In the genomic region with DNA sequence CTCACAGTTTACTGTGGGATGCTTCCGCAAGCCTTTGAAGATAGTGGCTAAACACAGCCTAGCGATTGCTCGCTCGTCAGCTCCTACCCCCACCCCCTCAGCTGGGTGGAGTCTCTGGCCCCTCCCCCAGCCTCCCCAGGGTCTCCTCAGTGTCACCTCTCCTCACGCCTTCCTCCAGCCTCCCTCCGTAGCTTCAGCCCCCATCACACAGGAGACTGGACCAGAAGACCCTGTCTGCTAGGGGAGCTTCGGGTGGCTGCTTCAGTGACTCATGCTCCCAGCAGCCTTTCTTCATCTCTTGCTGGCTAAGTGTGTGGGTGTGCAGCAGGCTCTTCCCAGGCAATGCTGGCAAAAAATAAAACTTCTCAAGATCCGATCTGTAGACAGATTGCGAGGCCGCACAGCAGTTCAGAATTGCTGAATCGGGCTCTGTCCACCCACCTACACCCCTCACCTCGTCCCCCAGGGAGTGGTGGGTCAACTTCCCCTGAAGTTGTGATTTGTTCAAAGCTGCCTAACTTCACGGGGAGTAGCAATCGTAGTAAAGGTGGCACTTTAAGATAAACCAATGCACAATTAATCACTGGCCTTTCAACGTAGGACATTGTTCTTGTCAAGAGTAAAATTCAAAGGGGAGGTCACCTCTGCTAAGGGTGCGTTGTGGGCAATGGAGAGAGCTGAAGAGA, we compare ENCODE assay signal across 8 mouse cellular contexts.
DNase-seq lines count a peak whose midpoint lies in the region; ATAC-seq and TF ChIP-seq lines count a peak whose summit lies in the region.

No protein-coding gene starts in this region.

- no peaks in the 10 kb centered on the region for H3K36me3 ChIP-seq in forebrain, postnatal 0 days (ENCODE audit: insufficient read depth)
- no peaks in the 10 kb centered on the region for H3K36me3 ChIP-seq in hindbrain, postnatal 0 days (ENCODE audit: insufficient read depth, low read length)
- no peaks in the 10 kb centered on the region for H3K36me3 ChIP-seq in limb, embryonic 14.5 days (ENCODE audit: control insufficient read depth, insufficient read depth, low read length)

- TF ChIP-seq POLR2A in limb, embryonic 14.5 days (IDR thresholded peaks at IDR 0.05; ENCODE audit: borderline replicate concordance, extremely low read depth, insufficient read depth, insufficient read length): no peak

- H3K9ac ChIP-seq in forebrain, postnatal 0 days: peak overlapping the region; percentile 14; the same call in 1 of the 2 replicates
- no peak overlapping the region for H3K9ac ChIP-seq in hindbrain, postnatal 0 days (replicated peaks; ENCODE audit: low read length)
- H3K9ac ChIP-seq in limb, embryonic 14.5 days (ENCODE audit: low read depth, low read length, severe bottlenecking): peak overlapping the region; percentile 18

- no peaks in the 10 kb centered on the region for H3K4me1 ChIP-seq in forebrain, postnatal 0 days (ENCODE audit: insufficient read depth)
- no peaks in the 10 kb centered on the region; the same call in 1 of the 2 replicates for H3K4me1 ChIP-seq in hindbrain, postnatal 0 days (ENCODE audit: insufficient read depth, low read length)
- peaks cover 8% of the 10 kb centered on the region; the same call in 1 of the 2 replicates for H3K4me1 ChIP-seq in limb, embryonic 14.5 days (ENCODE audit: control insufficient read depth, insufficient read depth, low read length)

- peak overlapping the region; percentile 35 for H3K4me2 ChIP-seq in forebrain, postnatal 0 days (ENCODE audit: low read depth)
- H3K4me2 ChIP-seq in hindbrain, postnatal 0 days (ENCODE audit: low read depth, low read length): peak overlapping the region; percentile 42
- H3K4me2 ChIP-seq in limb, embryonic 14.5 days (replicated peaks; ENCODE audit: low read depth, low read length, severe bottlenecking): peak overlapping the region; percentile 35

- 12% methylated on average over 16 of the region's 16 CpGs for WGBS in forebrain, postnatal 0 days
- WGBS in hindbrain, postnatal 0 days: 11% methylated on average over 16 of the region's 16 CpGs
- WGBS in limb, embryonic 14.5 days: 8% methylated on average over 16 of the region's 16 CpGs

- peak; percentile 72 for DNase-seq in ES-CJ7 (ENCODE audit: low read depth, low spot score)
- DNase-seq in adrenal gland, adult 2 months: peak; percentile 54
- DNase-seq in forebrain, postnatal 0 days: peak; percentile 26
- DNase-seq in hindbrain, postnatal 0 days (ENCODE audit: low spot score): peak; percentile 20
- DNase-seq in limb, embryonic 14.5 days (ENCODE audit: low spot score): peak; percentile 13
- DNase-seq in neural tube, embryonic 10.5 days (ENCODE audit: extremely low spot score, low spot score): peak; percentile 73
- DNase-seq in thymus, postnatal 4 days: peak; percentile 41

- H3K4me3 ChIP-seq in forebrain, postnatal 0 days (ENCODE audit: low read depth, low read length): no peak overlapping the region
- H3K4me3 ChIP-seq in hindbrain, postnatal 0 days (ENCODE audit: low read length): 0 out of 2 replicates have a peak overlapping the region, but pooled peaks have one; percentile 8
- peak overlapping the region; percentile 6; the same call in 1 of the 2 replicates for H3K4me3 ChIP-seq in limb, embryonic 14.5 days (replicated peaks; ENCODE audit: low read length)

- no peaks in the 10 kb centered on the region for H3K9me3 ChIP-seq in forebrain, postnatal 0 days (ENCODE audit: low read length)
- no peaks in the 10 kb centered on the region for H3K9me3 ChIP-seq in hindbrain, postnatal 0 days (ENCODE audit: low read length)
- no peaks in the 10 kb centered on the region for H3K9me3 ChIP-seq in limb, embryonic 14.5 days (ENCODE audit: control insufficient read depth, low read length)

- ATAC-seq in forebrain, postnatal 0 days: peak; percentile 56
- ATAC-seq in hindbrain, postnatal 0 days: no peak
- ATAC-seq in limb, embryonic 14.5 days (ENCODE audit: low FRiP score, low read depth): peak; percentile 53
- no peak for ATAC-seq in monocyte, adult 5-6 weeks (replicated peaks; ENCODE audit: insufficient number of reproducible peaks, low FRiP score, low TSS enrichment, poor library complexity, severe bottlenecking)

- no peak overlapping the region for H3K27ac ChIP-seq in forebrain, postnatal 0 days (ENCODE audit: low read depth, low read length)
- no peak overlapping the region for H3K27ac ChIP-seq in hindbrain, postnatal 0 days
- H3K27ac ChIP-seq in limb, embryonic 14.5 days (replicated peaks; ENCODE audit: low read depth, low read length): no peak overlapping the region

- no peaks in the 10 kb centered on the region for H3K27me3 ChIP-seq in forebrain, postnatal 0 days (ENCODE audit: insufficient read depth, low read length)
- H3K27me3 ChIP-seq in hindbrain, postnatal 0 days (ENCODE audit: insufficient read depth, low read length): no peaks in the 10 kb centered on the region
- no peaks in the 10 kb centered on the region for H3K27me3 ChIP-seq in limb, embryonic 14.5 days (ENCODE audit: control insufficient read depth, insufficient read depth, low read length)

- no peak for TF ChIP-seq CTCF in forebrain, postnatal 0 days (IDR thresholded peaks at IDR 0.05; ENCODE audit: low read depth)
- no peak for TF ChIP-seq CTCF in hindbrain, postnatal 0 days (IDR thresholded peaks at IDR 0.05; ENCODE audit: low read depth)

Comparison
In these comparisons a context has a peak if more than half of its experiments do, and no peak if none do; other contexts are left out.
1. DNase-seq: peak in every context shown above with its lines; median percentile 73 in neural tube, embryonic 10.5 days; 72 in ES-CJ7; 54 in adrenal gland, adult 2 months; 41 in thymus, postnatal 4 days; 26 in forebrain, postnatal 0 days; 20 in hindbrain, postnatal 0 days; 13 in limb, embryonic 14.5 days.
2. ATAC-seq: peak in forebrain, postnatal 0 days (single experiment) and limb, embryonic 14.5 days (single experiment); none in hindbrain, postnatal 0 days (single experiment) and monocyte, adult 5-6 weeks (single experiment).
3. Peak in every context shown above with its lines, with median percentiles within 50 percentile points of each other: H3K4me2 ChIP-seq.